Mouse (Mus musculus): ENCODE results near the gene Pitpnc1. TPM values are rescaled to one million over a fixed set of nuclear protein-coding genes. Genes with fewer than 3 reads are reported as not detected.
A peak's percentile ranks its signal among the peaks of the same experiment; 100 is the strongest.
"Not testable (repeated sequence)": the region's sequence is repeated elsewhere in the genome, so short reads cannot be mapped to it uniquely, and the experiment has no call there.

The Pitpnc1 gene
- total RNA-seq (2021): 10 to 100 TPM; 78.8 to 79.4 TPM

DNA sequence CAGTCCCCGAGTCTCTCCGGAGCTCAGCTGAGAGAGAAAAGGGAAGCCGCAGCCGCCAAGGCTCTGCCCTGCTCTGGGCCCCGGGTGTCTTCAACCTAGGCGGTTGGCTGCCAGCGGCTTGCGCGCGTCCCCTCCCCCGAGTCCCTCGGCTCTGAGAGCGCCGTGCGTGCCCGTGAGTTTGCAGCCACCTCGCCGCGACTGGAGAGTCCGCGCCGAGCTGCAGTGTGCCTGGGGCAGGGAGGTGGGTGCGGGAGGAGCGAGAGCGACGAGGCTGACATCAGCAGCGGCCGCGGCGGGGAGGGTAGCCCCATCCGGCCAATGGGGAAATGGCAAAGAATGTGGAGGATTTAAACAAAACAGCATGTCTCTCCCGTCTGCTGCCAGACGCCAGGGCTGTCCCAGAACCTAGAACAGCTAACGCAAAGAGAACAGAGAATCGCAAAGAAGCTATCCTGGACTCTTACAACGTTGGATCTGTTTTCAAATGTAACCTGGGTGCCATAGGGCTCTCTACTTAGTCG lies at the start of gene Pitpnc1:
TSS of gene Pitpnc1 (minus strand) at position 179 of the 521 bp plus-strand sequence.
- intact Hi-C loops (cut with DNase I): no loop called here

DNA sequence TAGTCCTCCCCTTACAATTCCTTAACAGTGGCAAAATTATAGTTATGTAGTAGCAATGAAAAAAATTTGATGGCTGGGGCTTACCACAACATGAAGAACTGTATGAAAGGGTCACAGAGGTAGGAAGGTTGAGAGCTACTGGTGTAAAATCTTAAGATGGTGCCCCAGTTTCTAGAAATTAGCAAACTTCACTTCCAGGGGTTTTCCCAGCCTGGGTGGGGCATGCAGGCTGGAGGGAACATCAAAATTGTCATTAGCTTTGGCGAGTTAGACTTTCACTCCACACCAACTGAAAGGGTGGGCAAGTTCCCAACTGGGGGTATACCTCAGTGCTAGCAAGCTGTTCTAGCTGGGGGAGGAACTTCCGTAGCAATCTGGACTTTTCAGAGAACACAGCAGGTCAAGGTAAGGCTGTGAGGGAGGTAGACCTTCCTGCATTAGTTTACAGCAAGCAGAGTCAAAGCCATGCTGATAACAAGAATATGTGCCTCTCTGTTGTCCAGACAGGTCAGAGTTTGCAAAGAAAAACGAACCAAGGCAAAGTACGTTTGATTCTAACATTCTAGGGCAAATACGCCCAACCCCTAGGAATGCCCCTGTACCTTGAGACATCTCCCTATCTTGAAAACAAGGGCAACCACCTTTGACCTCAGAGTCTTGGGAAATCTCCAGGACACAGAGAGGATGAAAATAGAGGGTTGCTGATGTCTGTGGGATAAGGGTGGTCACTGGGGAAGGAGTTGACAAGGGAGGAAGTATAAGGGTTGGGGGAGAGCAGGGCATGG lies 48.3 kb upstream of the Pitpnc1 start:
- DNase-seq: no peak
- intact Hi-C loops (cut with DNase I): no loop called here

More for the DNA sequence above, at the start of gene Pitpnc1:
- peak; percentile 87 for DNase-seq

DNA sequence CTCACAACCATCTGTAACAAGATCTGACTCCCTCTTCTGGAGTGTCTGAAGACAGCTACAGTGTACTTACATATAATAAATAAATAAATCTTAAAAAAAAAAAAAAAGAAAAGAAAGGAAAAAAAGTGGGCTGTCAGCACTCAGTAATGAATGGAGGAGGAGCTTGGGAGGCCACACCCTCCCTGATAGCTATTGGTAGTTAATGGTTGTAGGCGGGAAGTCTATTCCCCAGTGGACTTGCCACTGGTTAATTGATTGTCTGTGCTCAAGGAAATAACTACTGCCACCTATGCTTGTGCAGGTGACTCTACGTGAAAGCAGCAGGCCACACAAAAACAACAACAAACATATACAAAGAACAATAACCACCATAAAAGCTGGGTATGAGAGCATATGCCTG lies 45.9 kb upstream of the Pitpnc1 start:
- DNase-seq: no peak
- intact Hi-C loops (cut with DNase I): no loop called here

DNA sequence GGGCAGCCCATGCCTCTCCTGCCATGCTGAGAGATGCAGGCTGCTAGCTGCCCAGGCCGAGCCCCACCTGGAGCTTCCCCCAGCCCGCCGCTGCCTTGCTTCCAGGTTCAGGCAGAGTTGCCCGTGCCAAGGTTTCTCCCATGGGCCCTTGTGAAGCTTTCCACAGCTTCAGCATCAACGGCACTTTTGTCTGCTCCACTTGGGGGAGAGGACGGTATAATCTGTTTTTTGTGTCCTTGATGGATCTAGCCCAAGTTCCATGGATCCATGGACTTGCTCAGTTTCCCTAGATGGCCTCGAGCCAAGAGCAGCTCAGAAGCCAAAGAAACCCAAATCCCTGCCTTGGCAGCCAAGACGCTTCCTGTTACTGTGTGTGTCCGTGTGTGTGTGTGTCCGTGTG lies 42.5 kb upstream of the Pitpnc1 start:
- intact Hi-C loops (cut with DNase I): no loop called here

DNA sequence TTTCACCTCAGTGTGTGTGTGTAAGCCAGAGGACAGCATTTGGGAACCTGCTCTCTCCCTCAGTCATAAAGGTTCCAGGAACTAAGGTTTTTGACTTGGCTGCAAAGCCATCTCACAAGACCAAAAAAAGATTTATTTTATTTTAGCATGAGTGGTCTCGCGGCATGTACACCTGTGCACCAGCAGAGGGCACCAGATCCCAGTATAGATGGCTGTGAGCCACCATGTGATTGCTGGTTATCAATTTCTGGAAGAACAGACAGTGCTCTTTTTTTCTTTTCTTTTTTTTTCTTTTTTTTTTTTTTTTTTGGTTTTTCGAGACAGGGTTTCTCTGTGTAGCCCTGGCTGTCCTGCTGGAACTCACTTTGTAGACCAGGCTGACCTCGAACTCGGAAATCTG lies 41.5 kb upstream of the Pitpnc1 start:
- intact Hi-C loops (cut with DNase I): not testable (repeated sequence)
- DNase-seq: peak; percentile 71

More for the DNA sequence above, 42.5 kb upstream of the Pitpnc1 start:
- DNase-seq: peak; percentile 62

DNA sequence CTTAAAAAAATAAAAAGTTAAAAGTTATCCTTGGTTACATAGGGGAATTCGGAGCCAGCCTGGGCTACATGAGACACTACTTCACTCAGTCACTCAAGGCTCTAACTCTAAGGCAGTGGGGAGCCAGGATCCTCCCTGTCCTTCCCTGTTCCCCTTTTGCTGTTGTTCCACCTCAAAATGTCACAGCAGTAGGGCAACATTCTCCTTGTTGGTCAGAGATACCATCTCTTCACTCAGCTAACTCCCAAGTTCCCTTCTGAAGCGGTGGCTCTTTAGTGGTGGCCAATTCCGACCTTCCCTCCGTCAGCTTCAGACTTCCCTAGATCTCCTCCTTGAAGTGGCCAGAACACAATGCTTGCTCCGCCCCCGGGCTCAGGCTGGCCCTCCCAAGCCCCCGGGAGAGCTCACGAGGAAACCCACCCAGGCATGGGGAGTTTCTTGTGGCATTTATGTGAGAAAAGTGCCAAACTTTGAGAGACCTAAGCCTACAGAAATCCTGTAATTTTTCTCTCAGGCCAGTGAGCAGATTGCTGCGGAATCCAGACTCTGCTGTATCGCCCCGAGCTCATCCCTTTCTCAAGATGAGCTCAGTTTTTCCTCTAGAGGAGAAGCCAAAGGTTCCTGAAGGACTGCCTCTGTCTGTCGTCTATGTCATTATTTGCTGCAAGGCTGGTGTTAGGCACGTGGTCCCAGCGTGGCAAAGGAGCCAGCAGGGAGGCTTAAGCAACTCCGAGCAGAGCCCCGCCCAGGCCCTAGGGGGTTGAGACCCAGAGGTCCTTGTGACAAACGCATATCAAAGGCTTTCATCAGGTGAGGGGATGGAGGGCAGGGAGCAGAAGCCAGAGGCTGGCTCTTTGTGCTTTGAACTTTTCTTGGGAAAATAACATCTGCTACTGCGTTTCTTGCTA lies 40.1 kb upstream of the Pitpnc1 start:
- DNase-seq: peak; percentile 10
- intact Hi-C loops (cut with DNase I): no loop called here

DNA sequence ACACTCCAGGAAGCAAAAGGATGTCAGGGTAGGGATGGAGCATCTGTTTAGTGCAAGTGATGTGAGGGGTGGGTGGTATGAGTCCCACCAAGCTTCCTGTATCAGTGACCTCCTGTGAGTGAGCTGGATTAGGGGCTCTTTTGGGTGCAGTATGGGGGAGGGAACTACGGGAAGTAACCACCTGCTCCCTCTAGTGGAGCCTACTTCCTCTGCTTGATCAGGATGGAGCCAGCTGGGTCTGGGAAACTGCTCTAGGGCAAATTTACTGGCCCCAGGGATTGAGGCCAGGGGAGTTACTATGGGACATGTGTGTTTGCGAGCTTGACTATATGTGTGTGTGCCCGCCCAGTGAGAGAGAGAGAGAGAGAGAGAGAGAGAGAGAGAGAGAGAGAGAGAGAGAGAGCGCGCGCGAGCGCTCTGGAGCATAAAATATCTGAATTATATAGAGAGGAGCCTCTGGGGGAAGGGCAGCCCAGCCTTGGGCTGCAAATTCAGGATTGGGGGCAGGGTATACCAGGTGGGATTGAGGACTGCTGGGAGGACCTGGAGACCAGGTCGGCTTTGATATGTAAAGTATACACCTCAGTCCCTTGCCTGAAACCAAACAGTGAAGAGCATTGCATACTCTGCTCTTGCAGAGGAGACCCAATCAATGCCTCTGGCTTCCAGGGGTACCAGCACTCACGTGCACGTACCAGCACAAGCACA lies 39.3 kb upstream of the Pitpnc1 start:
- no peak for DNase-seq
- intact Hi-C loops (cut with DNase I): no loop called here

DNA sequence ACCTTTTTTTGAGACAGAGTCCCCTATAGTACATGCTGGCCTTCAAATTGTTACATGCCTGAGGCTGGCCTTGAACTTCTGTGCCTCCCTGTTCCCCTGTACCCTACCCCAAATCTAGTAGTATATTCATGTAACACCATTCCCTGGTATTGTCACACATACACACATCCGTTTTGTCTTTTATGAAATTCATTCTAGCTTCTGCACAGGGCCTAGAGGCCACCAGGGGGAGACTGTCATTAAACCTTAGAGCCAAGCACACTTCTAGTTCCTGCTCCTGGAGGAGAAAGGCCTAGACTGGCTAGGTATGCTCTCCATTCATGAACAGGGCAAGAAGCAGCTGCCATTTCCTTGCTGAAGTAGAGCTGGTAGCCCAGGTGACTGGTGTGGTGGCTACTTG lies 35.8 kb upstream of the Pitpnc1 start:
- DNase-seq: no peak
- intact Hi-C loops (cut with DNase I): no loop called here

DNA sequence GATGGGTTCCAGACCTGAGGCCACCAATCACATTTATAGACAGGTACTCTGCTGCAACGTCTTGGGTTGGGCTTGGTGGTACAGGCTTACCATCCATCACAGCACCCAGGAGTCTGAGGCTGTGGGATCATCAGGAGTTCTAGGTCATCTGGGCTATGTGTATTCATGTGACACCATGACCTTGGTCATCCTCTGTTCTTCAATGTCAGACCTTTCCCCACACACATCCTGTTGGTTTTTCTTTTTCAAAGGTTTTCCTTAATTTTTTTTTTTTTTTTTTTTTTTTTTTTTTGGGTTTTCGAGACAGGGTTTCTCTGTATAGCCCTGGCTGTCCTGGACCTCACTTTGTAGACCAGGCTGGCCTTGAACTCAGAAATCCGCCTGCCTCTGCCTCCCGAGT lies 33.9 kb upstream of the Pitpnc1 start:
- intact Hi-C loops (cut with DNase I); DNase-seq: not testable (repeated sequence)

DNA sequence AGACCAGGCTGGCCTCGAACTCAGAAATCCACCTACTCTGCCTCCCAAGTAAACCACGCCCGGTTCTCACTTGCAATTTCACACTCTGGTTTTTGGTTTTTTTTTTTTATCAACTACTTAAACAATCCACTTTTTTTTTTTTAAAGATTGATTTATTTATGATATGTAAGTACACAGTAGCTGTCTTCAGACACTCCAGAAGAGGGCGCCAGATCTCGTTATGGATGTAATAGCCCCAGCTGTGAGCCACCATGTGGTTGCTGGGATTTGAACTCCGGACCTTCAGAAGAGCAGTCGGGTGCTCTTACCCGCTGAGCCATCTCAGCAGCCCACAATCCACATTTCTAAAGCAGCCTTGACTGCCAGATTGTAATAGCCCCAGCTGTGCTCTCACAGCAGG lies 32.3 kb upstream of the Pitpnc1 start:
- intact Hi-C loops (cut with DNase I): no loop called here
- DNase-seq: no peak

DNA sequence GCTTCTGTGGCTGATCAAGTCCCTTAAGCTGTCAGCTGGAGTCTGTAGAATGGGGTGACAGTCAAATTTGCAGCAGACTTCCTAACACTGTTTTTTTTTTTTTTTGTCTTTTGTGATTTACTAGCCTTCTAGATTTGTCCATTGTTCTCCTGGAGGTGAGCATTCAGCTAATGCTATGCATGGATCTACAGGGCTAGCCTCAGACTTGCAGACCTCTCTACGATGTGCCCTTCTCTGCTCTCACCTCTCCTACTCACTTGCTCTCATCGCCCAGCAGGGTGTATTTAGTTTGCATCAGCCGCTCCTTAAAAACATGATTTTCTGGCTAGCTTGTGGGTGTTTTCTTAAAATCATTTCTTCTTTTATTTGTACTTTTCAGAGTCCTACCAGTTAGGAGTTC lies 13.8 kb upstream of the Pitpnc1 start:
- DNase-seq: no peak
- intact Hi-C loops (cut with DNase I): no loop called here

DNA sequence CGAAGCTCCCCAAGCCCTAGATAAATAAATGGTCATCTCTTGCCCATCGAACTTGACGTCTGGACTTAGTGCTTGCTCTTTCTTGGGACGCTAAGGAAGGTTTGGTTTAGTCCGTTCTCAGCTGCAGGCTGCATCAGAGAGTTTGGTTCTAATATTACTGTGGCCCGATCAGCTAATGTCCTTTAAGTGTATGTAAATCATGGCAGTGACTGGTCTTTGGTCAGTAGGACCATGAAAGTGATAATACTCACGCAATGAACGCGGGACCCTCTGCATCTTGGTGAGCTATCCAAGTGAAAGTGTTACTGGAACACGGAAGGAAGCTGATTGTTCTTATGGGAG lies 9.3 kb upstream of the Pitpnc1 start:
- DNase-seq: no peak
- intact Hi-C loops (cut with DNase I): no loop called here

DNA sequence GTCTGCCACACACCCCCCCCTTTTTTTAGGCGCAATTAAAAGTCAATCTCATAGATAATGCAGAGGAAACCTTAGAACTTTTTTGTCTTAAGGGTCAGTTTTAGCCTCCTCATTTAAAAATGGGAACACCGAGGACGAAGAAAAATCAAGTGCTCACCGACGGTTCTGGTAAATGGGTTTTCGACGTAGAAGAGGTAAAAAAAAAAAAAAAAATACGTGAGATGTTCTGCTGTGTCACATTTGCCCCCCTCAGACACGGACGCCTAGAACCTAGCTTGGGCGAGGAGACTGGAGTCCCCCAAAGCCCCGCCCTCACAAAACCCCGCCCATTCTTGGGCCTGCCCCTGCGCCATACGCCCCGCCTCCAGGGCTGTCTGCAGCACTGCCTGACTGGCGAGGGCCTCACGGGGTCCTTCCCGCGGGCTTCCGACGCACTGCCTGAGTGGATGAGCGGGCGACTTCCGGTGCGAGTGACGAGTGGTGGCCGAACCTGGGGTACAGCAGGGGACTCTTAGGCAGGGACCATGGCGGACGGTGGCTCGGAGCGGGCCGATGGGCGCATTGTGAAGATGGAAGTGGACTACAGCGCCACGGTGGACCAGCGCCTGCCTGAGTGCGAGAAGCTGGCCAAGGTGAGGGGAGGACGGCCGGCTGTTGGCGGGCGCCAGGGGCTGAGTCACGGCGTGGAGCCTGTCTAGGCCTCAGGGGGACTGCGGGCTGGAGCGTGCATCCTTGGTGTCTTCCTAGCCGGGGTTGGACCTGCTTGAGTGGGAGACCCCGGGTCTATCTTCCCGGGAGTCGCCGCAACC lies 8.8 kb upstream of the Pitpnc1 start, which contains the start of gene Psmd12:
TSS of gene Psmd12 (plus strand) at position 432 of the 809 bp plus-strand sequence.
- peak; percentile 98 for DNase-seq
- intact Hi-C loops (cut with DNase I): no loop called here

DNA sequence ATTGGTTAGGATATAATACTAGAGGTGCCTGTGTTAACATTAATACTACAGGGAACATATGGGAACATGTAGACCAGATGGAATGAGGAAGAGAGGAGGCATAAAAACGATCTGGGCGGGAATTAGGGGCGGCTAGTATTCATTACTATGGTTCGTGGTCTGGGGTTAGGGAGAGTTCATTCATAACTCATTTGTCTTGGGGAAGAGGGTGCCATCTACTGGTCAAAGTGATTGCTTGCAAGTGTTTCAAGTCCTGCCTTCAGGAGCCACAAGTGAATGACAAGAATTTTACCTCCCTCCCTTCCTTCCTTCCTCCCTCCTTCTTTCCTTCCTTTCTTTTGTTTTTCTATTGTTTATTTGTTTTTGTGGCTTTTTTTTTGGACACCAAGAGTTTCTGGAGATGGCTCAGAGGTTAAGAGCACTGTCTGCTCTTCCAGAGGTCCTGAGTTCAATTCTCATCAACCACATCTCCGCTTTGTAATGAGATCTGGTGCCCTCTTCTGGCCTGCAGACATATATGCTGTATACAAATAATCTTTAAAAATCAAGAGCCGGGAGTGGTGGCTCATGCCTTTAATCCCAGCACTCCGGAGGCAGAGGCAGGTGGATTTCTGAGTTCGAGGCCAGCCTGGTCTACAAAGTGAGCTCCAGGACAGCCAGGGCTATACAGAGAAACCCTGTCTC lies 2.8 kb upstream of the Pitpnc1 start:
- DNase-seq: peak; percentile 27
- intact Hi-C loops (cut with DNase I): no loop called here

DNA sequence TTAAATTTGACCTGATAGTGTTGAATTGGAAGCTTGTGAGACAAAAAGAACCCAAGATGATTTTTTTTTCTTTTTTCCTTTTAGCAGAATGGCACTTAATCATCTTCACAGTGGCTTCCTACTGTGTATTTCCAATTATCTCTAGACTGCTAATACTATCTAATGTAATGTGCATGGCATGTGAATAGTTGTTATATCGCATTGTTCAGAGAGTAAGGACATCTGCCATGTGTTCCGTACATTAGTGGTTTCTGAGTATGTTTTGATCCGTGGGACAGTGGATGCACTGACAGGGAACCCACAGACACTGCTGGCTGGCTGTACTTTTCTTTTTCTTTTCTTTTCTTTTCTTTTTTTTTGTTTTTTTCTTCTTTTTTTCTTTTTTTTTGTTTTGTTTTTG lies 1.8 kb upstream of the Pitpnc1 start:
- intact Hi-C loops (cut with DNase I): no loop called here
- no peak for DNase-seq

DNA sequence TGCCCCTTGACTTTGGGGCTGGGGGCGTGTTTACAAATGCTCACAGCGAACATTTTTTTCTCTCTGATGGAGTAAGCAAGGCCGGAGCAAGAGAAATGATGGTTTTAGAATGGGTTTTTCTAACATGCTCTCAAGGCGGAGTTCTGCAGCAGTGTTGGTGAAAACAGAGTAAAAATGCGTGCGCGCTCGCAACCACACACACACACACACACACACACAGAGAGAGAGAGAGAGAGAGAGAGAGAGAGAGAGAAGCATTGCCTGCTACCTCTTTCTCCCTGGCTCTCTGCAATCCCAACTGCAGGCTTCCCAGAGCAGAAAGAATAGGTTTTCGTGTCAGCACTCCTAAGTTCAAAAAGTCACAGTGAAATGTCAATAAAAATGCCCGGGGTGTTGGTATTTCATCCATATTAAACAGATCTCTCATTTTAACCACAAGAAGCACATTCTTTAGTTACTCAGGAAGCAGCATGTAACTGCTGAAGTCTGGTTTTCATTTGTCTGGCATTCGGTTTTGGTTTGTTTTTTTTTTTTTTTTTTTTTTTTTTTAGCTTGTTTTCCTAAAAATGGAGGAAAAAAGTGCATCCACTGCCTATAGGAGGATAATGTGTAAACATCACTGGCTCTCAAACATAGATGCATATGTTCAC lies 697 bp upstream of the Pitpnc1 start:
- DNase-seq: no peak
- intact Hi-C loops (cut with DNase I): no loop called here

DNA sequence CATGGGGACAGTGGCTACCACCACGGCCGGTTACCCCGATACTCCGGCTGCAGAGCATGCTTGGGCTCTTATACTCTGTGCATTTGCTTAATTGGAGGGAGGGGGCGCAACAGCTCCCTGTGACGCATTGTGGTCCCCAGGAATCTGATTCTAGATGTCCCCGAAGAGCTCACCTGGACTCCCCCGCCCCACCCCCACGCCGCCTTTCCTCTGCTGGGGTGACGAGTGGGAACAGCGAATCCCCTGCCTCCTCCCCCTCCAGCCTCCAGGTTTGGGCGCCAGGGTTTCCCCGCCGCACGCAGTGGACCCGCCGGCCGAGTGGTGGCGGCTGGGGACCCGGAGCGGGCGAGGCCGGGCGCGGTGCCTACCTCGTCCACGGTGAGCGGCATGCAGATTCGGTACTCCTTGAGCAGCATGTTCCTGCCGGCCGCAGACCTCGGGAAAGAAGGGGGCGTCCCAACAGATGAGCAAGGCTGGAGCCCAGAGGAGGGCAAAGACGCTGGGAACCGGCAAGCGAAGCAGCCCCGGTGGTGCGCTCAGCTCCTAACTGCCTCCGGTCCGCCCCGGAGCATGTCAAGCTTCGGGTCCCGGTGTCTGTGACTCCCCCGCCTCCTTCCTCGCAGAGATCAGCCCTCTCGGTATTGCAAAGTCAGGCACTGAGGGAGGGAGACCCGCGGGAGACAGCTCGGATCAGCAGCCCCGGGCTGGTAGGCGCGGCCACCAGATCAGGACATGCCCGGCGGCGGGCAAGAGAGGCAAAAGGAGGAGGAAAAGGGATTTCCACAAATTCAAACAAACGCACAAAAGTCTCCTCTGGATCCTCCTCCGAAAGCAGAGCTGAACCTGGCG lies 752 bp downstream of the Pitpnc1 start:
- intact Hi-C loops (cut with DNase I): loop anchor here (2.0 to 10.0 kb wide), 3 partner anchors 55 to 257 kb away; no protein-coding TSS in a partner anchor

DNA sequence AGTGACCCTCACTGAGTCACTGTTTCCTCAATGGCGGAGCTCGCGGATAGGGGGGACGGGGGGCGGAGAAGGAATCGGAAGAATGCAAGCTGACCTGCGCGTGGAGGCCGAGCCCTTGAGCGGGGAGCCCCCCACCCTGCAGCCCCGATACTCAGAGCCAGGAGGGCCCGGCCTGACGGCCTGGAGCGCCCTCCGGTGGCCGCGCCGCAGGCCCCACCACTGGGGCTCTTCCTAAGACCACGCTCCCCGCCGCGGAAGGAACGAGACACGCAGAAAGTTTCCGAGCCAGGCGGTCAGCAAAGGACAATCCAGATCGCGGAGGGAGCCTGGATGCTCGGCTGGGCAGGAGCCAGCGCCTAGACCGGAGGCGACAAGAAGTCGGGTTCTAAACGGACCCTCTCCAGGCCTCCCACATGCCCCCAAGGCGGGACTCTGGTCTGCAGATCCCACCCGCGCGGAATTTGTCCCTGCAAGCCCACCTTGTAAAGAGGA lies 1.4 kb downstream of the Pitpnc1 start:
- intact Hi-C loops (cut with DNase I): loop anchor here (2.0 to 10.0 kb wide), 3 partner anchors 54 to 256 kb away; no protein-coding TSS in a partner anchor
- DNase-seq: peak; percentile 85

More for the DNA sequence above, 752 bp downstream of the Pitpnc1 start:
- peak; percentile 58 for DNase-seq
